Mouse (Mus musculus) stomach, embryonic 16.5 days (tissue): ENCODE data around the gene Xxylt1. TPM values are rescaled to one million over a fixed set of nuclear protein-coding genes. Genes with fewer than 3 reads are reported as not detected.

Experiments
- ATAC-seq: fragments of 200-750 bp; cut with Nextera tagmentation; 2 replicates; pipeline ENCODE4 v1.8.0; 2017; ENCODE audit warnings: moderate number of reproducible peaks, moderate TSS enrichment; ENCODE audit not compliant: insufficient read depth, low FRiP score
- H3K27ac ChIP-seq: fragments of 300-500 bp; sonication (generic); 2 replicates; pipeline ENCODE4 v1.5.1; 2014; ENCODE audit warnings: low read length
- H3K27me3 ChIP-seq: fragments of 300-500 bp; sonication (generic); 2 replicates; pipeline ENCODE4 v1.6.1; 2014; ENCODE audit warnings: low read length, control low read depth, mixed read lengths; ENCODE audit not compliant: control insufficient read depth, insufficient read depth
- H3K36me3 ChIP-seq: fragments of 300-500 bp; sonication (generic); 2 replicates; pipeline ENCODE4 v1.6.1; 2014; ENCODE audit warnings: low read length; ENCODE audit not compliant: control insufficient read depth, insufficient read depth
- H3K4me1 ChIP-seq: fragments of 300-500 bp; sonication (generic); 2 replicates; pipeline ENCODE4 v1.6.1; 2014; ENCODE audit warnings: low read length, control low read depth, mixed read lengths; ENCODE audit not compliant: control insufficient read depth, insufficient read depth
- H3K4me2 ChIP-seq: fragments of 300-500 bp; sonication (generic); 2 replicates; pipeline ENCODE4 v1.6.1; 2014; ENCODE audit warnings: low read depth, low read length, mixed read lengths
- H3K4me3 ChIP-seq: fragments of 300-500 bp; sonication (generic); replicated peaks from 2 replicates; pipeline ENCODE4 v1.5.1; 2014; ENCODE audit warnings: mild to moderate bottlenecking, low read length
- H3K9ac ChIP-seq: fragments of 300-500 bp; sonication (generic); 2 replicates; pipeline ENCODE4 v1.6.1; 2014; ENCODE audit warnings: low read length
- H3K9me3 ChIP-seq: fragments of 300-500 bp; sonication (generic); replicated peaks from 2 replicates; pipeline ENCODE4 v1.6.1; 2016; ENCODE audit warnings: low read length, control low read depth; ENCODE audit not compliant: control insufficient read depth
- WGBS: fragments of 180-500 bp; shearing (Covaris S2); extraction: QIAGEN DNeasy Blood & Tissue Kit; methylation state at CpG from one replicate; pipeline ENCODE4 v1.1.7; 2014; 5-methylcytosine and 5-hydroxymethylcytosine counted together
- polyA plus RNA-seq: library from polyadenylated mRNA; unstranded; fragments of >200 nt; fragmentation: Nextera tagmentation; extraction: Ambion mirVana; gene quantifications from 2 replicates; pipeline ENCODE4 v1.2.1, GENCODE M21; 2015

Gene Xxylt1
- polyA plus RNA-seq, 1 experiment from 2014 or later = 5.5 TPM

GRCm38 (mm10) chr16:30983699-30984098 lies 97.5 kb downstream of the Xxylt1 start:
- ATAC-seq = no peak
- Histone ChIP-seq H3K9me3 (no peaks in the 10 kb centered on the region), H3K4me3 (no peak overlapping the region), H3K4me2 (no peak overlapping the region), H3K27ac (no peak overlapping the region), H3K36me3 (no peaks in the 10 kb centered on the region), H3K9ac (no peak overlapping the region), H3K4me1 (0 out of 2 replicates have a peak, but pooled peaks cover 3% of the 10 kb centered on the region), H3K27me3 (no peaks in the 10 kb centered on the region)
- 65% methylated on average over 6 of the region's 6 CpGs for WGBS

DNA sequence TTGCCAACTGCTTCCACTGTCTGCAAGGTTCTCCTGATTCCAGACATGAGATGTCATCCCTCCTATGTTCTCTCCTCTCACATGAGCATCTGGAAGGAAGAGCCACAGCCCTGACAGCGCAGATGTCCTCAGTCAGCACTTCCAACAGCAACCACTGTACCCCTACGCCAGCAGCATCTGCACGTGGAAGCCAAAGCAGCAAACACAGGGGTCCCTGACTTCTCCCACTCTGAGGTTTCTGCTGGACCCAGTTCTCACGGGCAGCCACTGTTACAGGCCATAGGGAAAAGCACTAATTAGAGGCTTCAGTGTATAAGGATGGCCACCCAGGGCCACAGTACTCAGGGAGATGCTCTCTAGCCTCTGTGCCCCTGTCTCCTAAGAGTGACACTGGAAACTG lies 98.0 kb downstream of the Xxylt1 start:
- 40% methylated on average over 4 of the region's 4 CpGs for WGBS
- no peak for ATAC-seq

GRCm38 (mm10) chr16:30981345-30981744 lies 99.9 kb downstream of the Xxylt1 start:
- Histone ChIP-seq H3K9ac (no peak overlapping the region), H3K4me1 (peaks cover 9% of the 10 kb centered on the region), H3K27me3 (no peaks in the 10 kb centered on the region), H3K27ac (no peak overlapping the region), H3K4me2 (no peak overlapping the region), H3K36me3 (no peaks in the 10 kb centered on the region), H3K4me3 (no peak overlapping the region), H3K9me3 (no peaks in the 10 kb centered on the region)
- 77% methylated on average over 10 of the region's 10 CpGs for WGBS
- no peak for ATAC-seq

More for the DNA sequence above, 98.0 kb downstream of the Xxylt1 start:
- H3K4me3 ChIP-seq = no peak overlapping the region
- no peaks in the 10 kb centered on the region for H3K27me3 ChIP-seq
- no peak overlapping the region for H3K27ac ChIP-seq
- H3K36me3 ChIP-seq = no peaks in the 10 kb centered on the region
- no peak overlapping the region for H3K4me2 ChIP-seq
- H3K9me3 ChIP-seq = no peaks in the 10 kb centered on the region
- 0 out of 2 replicates have a peak, but pooled peaks cover 3% of the 10 kb centered on the region for H3K4me1 ChIP-seq
- no peak overlapping the region for H3K9ac ChIP-seq

GRCm38 (mm10) chr16:30979905-30980304 lies 101.3 kb downstream of the Xxylt1 start:
- Histone ChIP-seq H3K27me3 (no peaks in the 10 kb centered on the region), H3K4me1 (peaks cover 9% of the 10 kb centered on the region), H3K4me3 (no peak overlapping the region), H3K4me2 (no peak overlapping the region), H3K27ac (peak overlapping the region; percentile 7; the same call in 1 of the 2 replicates), H3K36me3 (no peaks in the 10 kb centered on the region), H3K9ac (no peak overlapping the region), H3K9me3 (no peaks in the 10 kb centered on the region)
- 69% methylated on average over 11 of the region's 11 CpGs for WGBS
- no peak for ATAC-seq

GRCm38 (mm10) chr16:30977728-30978127 lies 103.5 kb downstream of the Xxylt1 start:
- H3K9ac ChIP-seq = no peak overlapping the region
- H3K9me3 ChIP-seq = no peaks in the 10 kb centered on the region
- 55% methylated on average over 6 of the region's 6 CpGs for WGBS
- 0 out of 2 replicates have a peak overlapping the region, but pooled peaks have one; percentile 1 for H3K27ac ChIP-seq
- no peaks in the 10 kb centered on the region for H3K27me3 ChIP-seq
- no peak overlapping the region for H3K4me2 ChIP-seq
- no peak for ATAC-seq
- no peaks in the 10 kb centered on the region for H3K36me3 ChIP-seq
- no peak overlapping the region for H3K4me3 ChIP-seq
- peaks cover 20% of the 10 kb centered on the region for H3K4me1 ChIP-seq

DNA sequence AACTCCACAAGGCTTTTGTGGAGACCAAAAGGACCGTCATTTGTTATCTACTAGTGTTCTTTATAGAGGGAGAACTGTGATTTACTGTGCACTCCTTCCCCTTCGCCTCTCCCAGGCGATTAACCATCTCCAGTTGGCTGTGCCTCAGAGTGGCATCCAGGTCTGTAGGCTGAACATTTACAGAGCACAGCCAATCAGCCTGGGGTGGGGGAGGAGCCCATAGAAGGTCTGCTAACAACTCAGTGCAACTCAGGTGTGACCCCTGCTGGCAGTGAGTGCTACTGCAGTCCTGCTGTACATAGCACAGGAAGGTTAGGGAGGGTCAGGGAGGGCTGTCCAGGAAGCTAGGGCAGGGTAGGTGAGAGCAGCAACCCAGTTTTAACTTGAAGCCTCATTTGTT lies 104.0 kb downstream of the Xxylt1 start:
- H3K9me3 ChIP-seq = no peaks in the 10 kb centered on the region
- no peak overlapping the region for H3K4me3 ChIP-seq
- H3K27ac ChIP-seq = peak overlapping the region; percentile 58
- 4% methylated on average over 3 of the region's 3 CpGs for WGBS
- no peak overlapping the region for H3K9ac ChIP-seq
- no peak overlapping the region for H3K4me2 ChIP-seq
- H3K27me3 ChIP-seq = no peaks in the 10 kb centered on the region
- H3K4me1 ChIP-seq = peaks cover 21% of the 10 kb centered on the region
- peak; percentile 93 for ATAC-seq
- H3K36me3 ChIP-seq = no peaks in the 10 kb centered on the region

DNA sequence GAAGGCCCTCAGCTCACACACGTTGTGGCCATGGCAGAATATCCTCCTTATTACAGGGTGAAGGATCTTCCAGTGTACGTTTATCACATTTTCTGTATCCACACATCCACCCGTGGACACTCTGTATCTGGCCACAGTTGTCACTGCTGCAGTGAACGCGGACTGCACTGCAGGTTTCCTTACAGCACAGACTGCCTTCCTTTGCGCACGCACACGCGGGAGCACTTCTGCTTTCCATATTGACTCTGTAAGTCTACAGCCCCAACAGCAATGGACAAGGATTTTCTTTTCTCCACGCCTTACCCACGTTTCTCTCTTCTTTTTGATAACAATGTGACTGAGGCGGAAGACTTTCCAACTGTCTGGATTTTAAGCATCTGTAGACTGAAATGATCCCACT lies 106.7 kb downstream of the Xxylt1 start:
- Histone ChIP-seq H3K9ac (no peak overlapping the region), H3K4me2 (no peak overlapping the region), H3K4me3 (no peak overlapping the region), H3K9me3 (no peaks in the 10 kb centered on the region), H3K36me3 (no peaks in the 10 kb centered on the region), H3K4me1 (peaks cover 21% of the 10 kb centered on the region), H3K27me3 (no peaks in the 10 kb centered on the region), H3K27ac (0 out of 2 replicates have a peak overlapping the region, but pooled peaks have one; percentile 54)
- no peak for ATAC-seq
- 71% methylated on average over 12 of the region's 12 CpGs for WGBS

DNA sequence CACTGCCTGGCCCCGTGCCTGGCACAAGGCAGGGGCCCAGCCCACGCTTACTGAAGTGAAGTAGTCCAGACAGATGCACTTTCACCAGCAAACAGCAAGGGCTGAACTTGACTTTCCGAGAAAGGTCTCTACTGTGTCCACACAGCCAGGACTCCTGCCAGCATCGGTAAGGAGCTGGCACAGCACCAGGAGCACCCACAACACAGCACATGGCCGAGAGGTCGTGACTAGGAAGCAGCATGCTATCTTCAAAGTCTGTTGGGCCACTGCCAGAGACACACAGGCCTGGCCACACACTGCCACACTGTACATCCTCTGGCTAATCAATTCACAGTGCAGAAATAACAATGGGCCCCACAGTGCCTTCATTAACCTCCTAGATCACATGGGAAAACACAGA lies 107.8 kb downstream of the Xxylt1 start:
- peak overlapping the region; percentile 25 for H3K27ac ChIP-seq
- ATAC-seq = peak; percentile 9; the same call in 1 of the 2 replicates
- H3K36me3 ChIP-seq = no peaks in the 10 kb centered on the region
- H3K9me3 ChIP-seq = no peaks in the 10 kb centered on the region
- H3K4me2 ChIP-seq = no peak overlapping the region
- H3K4me3 ChIP-seq = no peak overlapping the region
- no peaks in the 10 kb centered on the region for H3K27me3 ChIP-seq
- peak overlapping the region; percentile 3; the same call in 1 of the 2 replicates for H3K9ac ChIP-seq
- 24% methylated on average over 6 of the region's 6 CpGs for WGBS
- H3K4me1 ChIP-seq = peaks cover 26% of the 10 kb centered on the region

GRCm38 (mm10) chr16:30971950-30972541 lies 109.2 kb downstream of the Xxylt1 start:
- no peaks in the 10 kb centered on the region for H3K9me3 ChIP-seq
- no peak overlapping the region for H3K4me3 ChIP-seq
- no peaks in the 10 kb centered on the region for H3K36me3 ChIP-seq
- no peak for ATAC-seq
- H3K9ac ChIP-seq = 0 out of 2 replicates have a peak overlapping the region, but pooled peaks have one; percentile 24
- H3K27me3 ChIP-seq = no peaks in the 10 kb centered on the region
- peak overlapping the region; percentile 12; the same call in 1 of the 2 replicates for H3K27ac ChIP-seq
- no peak overlapping the region for H3K4me2 ChIP-seq
- 77% methylated on average over 18 of the region's 18 CpGs for WGBS
- H3K4me1 ChIP-seq = peaks cover 26% of the 10 kb centered on the region
